Mouse (Mus musculus): Measurements from ENCODE around the gene Golph3l. TPM values are rescaled to one million over a fixed set of nuclear protein-coding genes. Genes with fewer than 3 reads are reported as not detected.
"Not testable (repeated sequence)": the region's sequence is repeated elsewhere in the genome, so short reads cannot be mapped to it uniquely, and the experiment has no call there.

The Golph3l gene
- total RNA-seq, 2 experiments from 2014 or later: 18.2 to 19.3 TPM

DNA sequence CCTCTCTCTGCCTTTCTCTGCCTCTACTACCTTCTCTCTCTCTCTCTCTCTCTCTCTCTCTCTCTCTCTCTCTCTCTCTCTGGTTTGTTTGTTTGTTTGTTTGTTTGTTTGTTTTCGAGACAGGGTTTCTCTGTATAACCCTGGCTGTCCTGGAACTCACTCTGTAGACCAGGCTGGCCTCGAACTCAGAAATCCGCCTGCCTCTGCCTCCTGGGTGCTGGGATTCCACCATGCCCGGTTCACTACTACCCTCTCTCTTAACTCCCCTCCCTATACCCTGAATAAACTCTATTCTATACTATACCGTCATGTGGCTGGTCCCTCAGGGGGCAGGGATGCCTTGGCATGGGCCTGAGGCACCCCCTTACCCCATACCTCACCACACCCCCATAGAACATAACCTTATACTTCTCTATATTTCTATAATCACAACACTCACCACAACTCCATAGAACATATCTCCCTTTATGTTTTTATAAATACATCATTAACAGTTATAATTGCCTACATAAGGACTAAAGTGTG lies 35.3 kb downstream of the Golph3l start:
- intact Hi-C loops (cut with DNase I); DNase-seq: not testable (repeated sequence)

DNA sequence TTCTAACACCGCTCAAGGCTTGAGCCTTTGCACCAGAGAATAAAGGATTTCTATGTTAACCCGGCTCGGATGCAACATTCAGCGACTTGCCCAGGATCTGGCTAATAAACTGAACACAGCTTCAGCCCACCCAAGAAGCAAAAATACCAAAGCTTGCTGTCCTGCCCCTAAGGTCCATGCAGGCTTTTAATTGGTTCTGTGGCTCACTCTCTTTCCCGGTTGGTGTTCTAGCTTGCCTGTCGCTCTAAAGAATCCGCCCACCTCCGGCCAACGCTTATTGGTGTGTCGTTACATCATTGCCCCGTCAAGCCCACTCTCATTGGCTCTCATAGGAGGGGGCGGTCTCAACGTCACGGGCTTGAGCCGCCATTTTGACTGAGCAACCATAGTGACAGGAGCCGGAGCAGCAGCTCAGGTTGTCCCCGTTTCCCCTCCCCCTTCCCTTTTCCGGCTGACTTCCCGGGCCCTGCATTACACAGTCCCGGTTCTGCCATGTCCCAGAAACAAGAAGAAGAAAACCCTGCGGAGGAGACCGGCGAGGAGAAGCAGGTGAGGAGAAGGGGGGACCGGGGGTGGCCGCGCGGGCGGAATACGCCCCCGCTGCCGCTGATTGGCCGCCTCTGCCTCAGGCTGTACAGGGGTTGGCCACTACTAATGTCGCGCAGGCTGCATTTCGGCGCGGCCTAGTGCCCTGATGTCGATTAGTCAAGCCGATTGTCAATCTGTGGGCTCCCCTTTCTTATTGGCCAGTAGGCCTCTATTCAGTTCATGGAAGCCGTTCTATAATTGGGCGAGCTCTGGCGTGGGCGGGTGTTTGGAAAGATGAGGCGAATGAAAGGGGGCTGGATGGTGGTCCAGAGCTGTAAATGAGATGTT lies 36.1 kb downstream of the Golph3l start, which contains the start of gene Ensa:
Gene Ensa, plus strand, starts transcription at position 366 of the 876 bp plus-strand sequence.
- intact Hi-C loops (cut with DNase I): no loop called here
- DNase-seq: peak; percentile 98

DNA sequence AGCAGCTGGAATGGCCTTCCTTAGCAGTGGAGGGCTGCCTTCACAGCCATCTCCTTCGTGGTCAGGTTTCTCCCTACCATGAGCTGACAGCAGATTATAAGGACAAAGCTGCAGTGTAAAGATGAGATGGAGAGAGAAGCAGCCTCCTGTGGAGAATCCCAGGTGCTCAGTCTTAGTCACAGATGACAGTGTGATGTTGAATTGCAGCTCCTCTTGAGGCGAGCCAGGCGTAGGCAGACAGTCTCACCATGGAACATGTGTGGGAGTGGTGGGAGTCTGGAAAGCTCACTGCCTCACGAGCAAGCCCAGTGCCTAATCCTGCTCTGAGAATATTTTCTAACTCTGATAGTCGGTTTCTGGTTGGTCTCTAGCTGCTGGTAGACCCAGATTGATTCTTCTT lies 39.0 kb downstream of the Golph3l start:
- no peak for DNase-seq
- intact Hi-C loops (cut with DNase I): no loop called here

DNA sequence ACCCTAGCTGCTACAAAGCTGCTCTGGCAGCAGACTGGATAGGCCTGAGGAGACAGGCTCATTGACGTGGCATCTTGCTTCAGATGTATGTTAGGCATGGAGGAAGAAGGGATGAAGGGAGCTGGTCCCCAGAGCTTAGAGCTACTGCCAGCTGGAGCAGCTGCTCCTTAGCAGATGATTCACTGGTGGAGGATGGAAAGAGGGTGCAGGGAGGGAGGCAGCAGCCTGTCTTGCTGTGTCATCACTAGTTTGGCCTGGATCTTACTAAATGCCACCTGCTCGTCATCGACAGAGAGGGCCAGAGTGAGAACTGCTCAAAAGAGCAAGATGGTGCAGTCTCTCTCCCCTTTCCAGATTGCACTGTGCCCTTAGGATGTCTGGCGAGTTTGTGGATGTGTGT lies 41.0 kb downstream of the Golph3l start:
- peak; percentile 20 for DNase-seq
- intact Hi-C loops (cut with DNase I): no loop called here

DNA sequence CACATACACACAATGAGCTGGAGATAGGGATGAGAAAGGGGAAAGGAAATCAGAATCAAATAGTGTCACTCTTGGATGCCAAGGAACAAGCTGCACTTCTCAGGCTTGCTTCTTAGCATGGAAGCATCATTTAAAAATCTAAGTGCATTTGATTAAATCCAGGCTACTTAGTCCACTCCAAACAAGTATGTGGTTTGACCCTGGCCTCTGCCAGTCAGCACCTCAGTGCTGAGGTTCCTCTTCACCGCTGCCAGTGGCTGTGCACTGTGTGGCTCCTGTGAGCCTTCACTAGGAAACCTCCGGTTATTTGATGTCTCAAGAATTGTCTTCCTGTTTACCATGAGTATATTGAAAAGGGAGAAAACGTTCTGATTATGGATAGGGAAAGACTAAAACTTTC lies 42.1 kb downstream of the Golph3l start:
- intact Hi-C loops (cut with DNase I): no loop called here
- no peak for DNase-seq

DNA sequence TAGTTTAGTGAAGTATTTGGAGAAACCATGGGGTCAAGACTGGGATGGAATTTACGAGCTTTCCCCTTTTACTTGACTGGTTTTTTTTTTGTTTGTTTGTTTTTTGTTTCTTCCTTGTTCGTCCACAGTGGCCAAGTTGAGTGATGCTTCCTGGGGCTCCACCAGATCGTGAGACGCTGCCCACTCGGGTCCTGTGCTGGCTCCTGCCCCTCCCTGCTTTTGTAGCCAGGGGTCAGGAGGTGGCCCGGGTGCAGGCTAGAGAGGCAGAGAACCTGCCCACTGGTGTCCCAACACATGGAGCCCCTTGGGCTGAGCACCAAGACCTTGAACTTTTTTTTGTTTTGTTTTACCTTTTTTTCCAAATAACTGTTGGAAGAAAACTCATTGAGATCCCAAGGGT lies 42.6 kb downstream of the Golph3l start:
- intact Hi-C loops (cut with DNase I): no loop called here
- DNase-seq: no peak

DNA sequence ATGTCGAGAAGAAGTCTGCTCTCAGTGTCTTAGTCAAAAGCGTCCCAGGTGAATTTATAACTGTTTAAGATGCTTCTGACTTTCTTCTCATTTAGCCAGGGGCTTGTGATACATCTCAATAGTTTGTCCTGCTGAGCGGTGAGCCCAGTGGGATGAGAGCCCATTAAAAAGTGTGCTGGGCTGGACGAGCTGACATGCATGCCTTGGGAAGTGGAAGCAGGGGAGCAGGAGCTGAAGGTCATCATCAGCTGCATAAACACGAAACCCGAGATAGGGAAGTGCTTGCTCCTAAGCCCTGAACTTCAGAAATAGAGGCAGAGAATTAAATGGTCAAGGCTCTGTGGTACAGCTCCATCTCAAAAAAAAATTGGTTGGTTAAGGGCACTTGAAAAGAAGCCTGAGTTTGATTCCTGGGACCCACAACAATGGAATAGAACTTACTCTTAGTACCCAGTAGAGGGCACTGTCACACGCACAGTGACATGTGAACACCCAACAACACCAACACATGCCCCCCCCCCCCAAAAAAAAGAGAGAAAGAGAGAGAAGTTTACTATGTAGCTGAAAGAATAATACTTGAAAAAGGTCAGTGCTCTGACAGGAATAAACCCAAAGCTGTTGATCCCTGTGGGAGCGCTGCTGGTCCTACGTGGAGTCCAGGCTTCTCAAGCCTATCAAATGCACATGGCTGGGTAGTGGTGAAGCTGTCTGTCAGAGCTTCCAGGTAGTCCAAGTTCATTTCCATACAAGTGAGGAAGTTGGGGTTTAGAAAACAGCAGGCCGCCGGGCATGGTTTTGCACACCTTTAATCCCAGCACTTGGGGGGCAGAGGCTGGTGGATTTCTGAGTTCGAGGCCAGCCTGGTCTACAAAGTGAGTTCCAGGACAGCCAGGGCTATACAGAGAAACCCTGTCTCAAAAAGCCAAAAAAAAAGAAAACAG lies 44.2 kb downstream of the Golph3l start:
- no peak for DNase-seq
- intact Hi-C loops (cut with DNase I): no loop called here

DNA sequence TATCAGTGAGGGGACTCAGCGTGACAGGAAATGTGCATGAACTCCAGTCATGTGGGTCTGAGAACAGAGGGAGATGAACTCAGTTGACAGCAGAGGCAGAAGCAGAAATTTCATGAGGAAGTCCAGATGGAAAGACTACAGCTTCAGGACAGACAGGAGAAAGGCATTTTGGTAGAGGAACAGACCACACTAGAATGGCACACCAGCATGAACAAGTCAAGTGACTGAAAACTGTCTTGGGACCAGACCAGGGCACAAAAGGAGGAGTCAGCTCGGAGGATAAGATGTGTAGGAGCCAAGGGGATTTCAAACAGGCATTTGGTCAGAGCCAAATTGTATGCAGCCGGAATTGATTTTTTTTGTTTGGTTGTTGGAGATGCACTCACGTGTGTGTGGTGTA lies 46.9 kb downstream of the Golph3l start:
- DNase-seq: no peak
- intact Hi-C loops (cut with DNase I): no loop called here

DNA sequence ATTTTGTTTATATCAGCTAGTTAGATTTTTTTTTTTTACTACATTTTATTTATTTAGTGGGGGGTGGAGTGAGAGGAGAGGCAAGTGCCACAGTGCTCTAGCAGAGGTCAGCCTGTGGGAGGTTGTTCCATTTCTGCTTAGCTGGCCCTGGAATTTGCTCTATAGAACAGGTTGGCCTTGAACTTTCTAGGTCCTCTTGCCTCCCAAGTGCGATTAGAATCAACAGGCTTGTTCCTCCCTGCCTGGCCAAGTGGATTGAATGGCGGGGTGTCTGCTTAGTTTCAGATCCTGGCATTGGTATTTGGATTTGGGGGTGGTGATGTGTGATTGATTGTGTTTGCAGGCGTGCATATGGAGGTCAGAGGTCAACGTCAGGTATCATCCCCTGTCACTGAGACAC lies 47.3 kb downstream of the Golph3l start:
- no peak for DNase-seq
- intact Hi-C loops (cut with DNase I): no loop called here

DNA sequence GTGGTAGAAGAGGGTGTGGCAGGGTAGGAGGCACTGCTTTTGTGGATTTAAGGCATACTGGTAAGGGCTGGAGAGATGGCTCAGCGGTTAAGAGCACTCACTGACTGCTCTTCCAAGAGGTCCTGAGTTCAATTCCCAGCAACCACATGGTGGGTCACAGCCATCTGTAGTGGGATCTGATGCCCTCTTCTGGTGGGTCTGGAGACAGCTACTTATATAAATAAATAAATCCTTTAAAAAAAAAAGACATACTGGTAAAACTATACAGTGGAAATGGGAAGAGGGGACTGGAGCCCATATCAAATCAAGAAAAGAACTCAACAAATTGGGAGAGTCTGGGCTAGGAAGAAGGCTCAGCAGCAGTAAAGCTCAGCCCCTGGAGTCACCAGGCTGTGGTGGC lies 51.0 kb downstream of the Golph3l start:
- intact Hi-C loops (cut with DNase I): no loop called here
- DNase-seq: no peak

DNA sequence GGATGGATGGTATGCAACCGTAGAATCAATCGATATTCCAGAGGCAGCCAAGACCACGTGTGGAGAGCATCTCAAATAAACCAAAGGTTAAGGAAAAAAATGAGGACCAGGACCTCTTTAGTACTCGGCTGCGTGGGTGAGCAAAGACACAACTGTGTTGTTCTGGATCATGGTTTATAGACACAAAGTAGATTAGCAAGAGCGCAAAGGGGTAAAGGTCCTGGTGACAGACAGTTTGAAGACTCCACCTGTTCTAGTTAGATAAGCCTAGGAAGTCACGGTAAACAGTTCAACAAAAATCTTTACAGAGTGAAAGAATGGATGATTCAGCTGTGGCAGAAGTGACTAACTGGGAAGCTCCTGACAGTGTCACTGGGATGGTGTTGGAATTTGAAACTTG lies 54.4 kb downstream of the Golph3l start:
- intact Hi-C loops (cut with DNase I): no loop called here
- no peak for DNase-seq

DNA sequence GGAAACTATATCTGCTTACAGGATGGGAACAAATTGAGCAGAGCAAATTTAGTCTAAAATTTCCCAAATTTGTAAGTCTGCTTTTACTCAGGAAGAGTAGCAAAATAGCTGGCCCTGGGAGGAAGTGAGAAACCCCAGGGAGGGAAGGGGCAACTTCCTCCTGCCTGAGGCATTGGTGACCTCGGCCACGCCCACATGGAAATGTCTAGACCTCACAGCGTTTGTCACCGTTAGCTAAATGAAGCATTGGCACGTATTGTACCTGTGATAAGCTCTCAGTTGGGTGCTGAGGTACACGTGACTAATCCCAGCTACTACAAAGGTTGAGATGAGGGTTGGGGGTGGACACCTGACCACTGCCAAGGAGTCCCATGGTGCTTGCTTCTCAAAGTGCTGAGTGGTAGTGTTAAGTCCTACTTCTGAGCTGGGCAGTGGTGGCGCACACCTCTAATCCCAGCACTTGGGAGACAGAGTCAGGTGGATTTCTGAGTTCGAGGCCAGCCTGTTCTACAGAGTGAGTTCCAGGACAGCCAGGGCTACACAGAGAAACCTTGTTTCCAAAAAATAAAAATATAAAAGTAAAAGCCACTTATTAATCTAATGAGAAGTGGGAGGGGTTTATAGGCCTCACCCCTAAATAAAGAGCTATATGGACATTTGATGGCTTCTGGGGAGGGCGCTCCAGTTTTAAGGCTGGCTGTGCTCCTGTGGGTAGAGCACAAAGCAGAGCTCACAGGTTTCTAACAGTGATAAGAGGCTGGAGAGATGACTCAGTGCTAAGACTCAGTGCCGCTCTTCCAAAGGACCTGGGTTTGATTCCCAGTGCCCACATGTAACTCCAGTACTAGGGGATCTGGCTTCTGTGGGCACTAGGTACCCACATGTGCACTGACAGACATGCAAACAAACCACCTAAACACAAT lies 56.8 kb downstream of the Golph3l start:
- DNase-seq: no peak
- intact Hi-C loops (cut with DNase I): no loop called here

DNA sequence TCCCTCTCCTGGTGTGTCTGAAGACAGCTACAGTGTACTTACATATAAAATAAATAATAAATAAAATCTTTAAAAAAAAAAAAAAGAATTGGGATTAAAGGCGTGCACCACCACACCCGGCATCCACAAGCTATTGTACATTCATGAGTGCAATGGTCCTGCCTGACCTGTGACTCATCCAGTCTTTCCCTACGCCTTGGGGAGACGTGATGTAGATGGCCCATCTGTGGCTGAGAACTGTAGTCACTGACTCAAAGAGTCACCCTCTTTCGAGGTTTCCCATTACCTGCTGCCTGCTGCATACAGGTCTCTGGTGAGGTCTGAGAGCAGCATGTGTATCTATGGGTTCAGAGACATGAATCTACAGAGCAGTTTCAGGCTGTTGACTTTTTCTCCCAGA lies 59.3 kb downstream of the Golph3l start:
- DNase-seq: no peak
- intact Hi-C loops (cut with DNase I): no loop called here

DNA sequence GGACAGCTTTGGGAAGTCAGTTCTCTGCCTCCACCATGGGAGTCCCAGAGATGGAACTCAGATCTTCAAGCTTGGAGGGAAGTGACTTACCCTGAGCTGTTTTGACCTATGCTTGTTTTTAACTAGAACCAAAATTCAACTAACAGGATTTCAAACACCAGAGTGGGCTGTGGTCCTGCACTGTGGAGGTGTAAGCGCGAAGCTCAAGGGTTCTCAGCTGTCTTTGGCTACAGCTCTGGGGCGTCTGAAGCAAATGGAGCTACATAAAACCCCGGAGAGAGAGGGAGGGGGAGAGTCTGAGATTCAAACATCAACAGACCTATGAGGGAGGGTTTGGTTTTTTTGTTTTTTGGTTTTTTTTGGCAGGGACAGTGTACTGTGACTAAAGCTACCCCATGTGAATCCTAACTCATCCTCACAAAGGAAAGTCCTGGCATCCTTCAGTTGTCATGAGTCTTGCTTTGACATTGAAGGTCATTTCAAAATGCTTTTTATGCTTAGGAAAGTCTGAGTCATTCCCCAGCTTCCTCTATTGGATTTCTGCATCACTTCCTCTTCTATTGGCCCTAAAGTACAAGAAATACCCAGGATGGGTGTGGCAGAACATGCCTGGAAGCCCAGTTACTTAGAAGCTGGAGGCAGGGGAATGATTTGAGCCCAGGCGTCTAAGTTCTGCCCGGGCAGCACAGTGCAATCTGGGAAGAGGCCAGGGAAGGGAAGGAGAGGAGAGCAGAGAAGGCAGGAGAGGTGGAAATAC lies 61.7 kb downstream of the Golph3l start:
- intact Hi-C loops (cut with DNase I): no loop called here
- no peak for DNase-seq

DNA sequence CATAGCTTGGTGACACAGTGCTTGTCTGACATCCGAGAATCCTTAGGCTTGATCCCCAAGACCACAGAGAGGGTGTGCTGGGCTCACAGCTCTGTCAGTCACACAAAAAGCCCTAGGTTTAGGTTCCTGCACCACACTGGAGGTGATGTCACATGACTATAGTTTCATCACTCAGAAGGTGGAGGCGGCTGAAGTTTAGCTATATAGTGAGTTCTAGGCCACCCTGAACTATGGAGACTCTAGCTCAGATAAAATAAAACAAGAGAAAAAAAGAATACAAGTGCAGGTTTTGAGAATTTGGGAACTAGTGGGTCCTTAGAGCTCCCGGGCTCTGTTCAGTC lies 62.3 kb downstream of the Golph3l start:
- intact Hi-C loops (cut with DNase I): no loop called here
- DNase-seq: no peak

DNA sequence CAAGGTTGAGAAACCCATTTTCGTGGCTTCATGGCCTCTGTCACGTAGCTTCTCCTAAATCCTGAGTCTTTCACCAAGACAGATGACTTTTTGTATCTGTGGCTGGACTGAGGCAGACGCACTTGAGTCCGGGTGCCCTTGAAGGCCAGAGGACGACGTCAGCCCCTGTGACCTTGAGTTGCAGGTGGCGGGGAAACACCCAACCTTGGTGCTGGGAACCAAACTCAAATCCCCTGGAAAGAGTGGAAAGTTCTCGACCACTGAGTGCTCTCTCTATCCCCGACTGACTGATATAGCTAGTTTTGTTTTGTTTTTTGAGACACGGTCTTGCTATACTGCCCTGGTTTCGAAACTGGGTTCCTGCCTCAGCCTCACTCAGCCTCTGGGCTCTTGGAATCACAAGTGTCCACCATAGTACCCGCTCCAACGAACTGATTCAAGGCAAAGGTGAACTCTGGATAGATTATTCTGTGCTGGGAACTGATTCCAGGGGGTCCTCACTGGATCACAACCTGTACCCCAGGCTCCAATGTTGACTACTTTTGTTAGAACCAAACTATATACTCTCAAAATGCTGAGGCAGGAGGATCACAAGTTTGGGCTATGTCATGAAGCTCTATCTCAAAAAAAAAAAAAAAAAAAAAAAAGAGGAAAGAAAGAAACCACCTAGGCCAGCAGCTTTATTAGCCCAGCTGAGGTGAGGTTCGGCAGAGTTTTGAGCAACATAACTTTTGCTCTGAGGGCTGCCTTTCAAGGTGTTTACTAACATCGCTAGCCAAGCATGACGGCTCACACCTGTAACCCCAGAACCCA lies 62.9 kb downstream of the Golph3l start:
- DNase-seq: no peak

DNA sequence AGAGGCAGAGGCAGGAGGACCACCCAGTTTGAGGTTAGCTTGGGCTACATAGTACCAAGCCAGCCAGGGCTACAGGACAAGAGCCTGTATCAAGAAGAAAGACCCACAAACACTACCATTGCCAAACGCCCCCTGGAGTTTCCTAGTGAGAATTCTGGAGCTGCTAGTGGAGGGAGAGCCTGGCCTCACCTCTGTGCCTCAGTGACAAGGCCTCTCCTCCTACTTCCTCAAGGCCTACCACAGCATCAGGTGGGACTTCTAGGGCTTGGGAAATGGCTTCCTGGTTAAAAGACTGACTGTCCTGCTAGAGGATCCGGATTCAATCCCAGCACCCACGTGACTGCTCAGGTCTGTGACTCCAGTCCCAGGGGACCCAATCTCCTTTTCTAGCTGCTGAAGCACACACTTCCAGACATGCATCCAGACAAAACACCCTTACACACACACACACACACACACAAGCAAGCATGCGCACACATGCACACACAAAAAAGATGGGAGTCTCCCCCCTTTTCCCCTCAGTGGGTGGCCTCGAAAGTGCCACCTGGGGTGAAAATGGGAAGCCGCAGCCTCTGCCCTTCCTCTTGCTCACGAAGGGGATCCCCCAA lies 63.6 kb downstream of the Golph3l start:
- DNase-seq: no peak
- intact Hi-C loops (cut with DNase I): no loop called here

More for the DNA sequence above, 62.9 kb downstream of the Golph3l start:
- intact Hi-C loops (cut with DNase I): no loop called here

DNA sequence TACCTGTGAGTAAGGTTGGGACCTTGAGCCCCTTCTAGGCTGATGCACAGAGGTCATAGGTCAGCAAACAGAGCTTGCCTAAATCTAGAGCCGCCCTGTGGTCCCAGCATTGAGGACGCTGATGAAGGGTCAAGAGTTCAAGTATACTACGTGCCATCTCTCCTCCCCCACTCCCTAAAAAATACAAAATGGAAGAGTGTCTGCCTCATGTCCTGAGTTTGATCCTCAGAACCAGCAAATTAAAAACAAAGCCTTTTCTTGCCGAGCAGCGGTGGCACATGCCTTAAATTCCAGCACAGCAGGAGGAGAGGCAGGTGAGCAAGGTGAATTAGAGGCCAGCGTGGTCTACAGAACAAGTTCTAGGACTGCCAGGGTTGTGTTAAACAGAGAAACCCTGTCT lies 64.1 kb downstream of the Golph3l start:
- intact Hi-C loops (cut with DNase I): no loop called here

More for the DNA sequence above, 64.1 kb downstream of the Golph3l start:
- DNase-seq: no peak
